Mouse (Mus musculus) thymus, postnatal 4 days (tissue): ENCODE results near the gene Spg11.
"Not testable (repeated sequence)": the region's sequence is repeated elsewhere in the genome, so short reads cannot be mapped to it uniquely, and the experiment has no call there.

Source experiments
- DNase-seq: peaks from one replicate; pipeline ENCODE4 v3.0.0; 2021

The Spg11 gene

DNA sequence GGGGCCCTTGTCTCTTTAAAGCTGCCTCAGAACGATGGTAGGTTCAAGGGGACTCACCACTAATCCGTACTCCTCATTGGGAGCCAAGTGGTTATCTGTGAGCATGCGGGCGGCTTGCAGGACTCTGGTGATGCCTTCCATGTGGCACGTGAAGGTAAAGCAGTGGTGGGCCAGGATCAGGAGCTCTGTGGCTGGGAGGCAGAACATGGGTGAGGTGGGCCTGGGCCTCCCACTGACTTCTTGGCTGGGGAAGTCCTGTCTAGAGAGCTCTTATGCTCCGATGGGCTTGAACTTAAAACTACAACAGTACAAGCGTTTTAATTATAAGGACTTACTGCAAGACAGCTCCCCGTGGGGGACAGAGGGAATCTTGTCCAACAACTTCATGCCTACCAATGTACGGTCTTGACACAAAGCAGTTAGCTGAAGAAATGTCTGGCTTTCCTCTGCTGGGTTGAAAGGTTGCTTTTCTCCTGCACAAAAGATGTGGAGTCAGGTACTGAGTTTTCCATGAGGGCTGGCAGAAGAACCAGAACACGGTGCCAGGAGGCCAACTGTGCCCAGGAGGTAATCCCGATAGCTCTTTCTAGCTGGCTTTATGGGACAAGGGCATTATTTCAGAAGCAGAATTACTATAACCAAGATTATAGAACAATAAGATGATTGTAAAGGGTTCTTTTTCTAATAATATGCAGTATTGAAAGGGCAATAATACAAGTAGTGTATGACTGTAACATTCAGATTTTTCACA, 58.6 kb downstream of the Spg11 start:
- DNase-seq, result no peak

DNA sequence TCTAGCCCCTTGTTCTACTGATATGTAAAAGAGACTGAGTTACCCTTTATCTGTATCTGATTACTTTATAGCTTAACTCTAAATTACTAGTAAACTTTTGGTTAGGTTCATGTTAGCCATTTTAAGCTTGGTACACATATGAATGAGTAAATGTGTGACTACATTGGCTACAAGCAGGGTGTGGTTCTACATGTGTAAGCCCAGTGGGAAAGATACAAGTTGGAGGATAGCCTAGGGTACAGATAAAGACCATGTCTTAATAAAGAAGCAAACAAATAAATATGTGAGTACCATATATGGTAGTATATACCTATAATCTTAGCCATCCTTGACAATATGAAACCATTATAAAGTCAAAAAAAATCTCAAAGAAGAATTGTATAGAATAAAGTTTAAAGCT, 74.3 kb downstream of the Spg11 start:
- DNase-seq, result no peak

DNA sequence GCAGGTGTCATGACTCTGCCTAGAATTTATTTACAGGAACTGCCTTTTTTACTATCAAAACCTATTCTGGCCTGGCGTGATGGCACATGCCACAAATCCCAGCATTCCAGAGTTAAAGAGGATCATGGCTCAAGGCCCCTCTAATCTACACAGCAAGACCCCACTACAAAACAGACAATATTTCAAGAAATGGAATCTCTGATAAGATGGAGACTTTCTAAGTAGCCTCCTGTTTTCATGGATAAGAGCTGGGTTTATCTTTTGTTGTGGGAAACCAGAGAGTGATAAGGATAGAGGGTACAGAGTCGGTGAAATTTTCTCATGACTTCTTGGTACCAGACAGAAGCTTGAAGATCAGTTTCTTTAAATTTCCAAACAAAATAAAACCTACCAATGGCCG, 82.1 kb downstream of the Spg11 start:
- no peak for DNase-seq

DNA sequence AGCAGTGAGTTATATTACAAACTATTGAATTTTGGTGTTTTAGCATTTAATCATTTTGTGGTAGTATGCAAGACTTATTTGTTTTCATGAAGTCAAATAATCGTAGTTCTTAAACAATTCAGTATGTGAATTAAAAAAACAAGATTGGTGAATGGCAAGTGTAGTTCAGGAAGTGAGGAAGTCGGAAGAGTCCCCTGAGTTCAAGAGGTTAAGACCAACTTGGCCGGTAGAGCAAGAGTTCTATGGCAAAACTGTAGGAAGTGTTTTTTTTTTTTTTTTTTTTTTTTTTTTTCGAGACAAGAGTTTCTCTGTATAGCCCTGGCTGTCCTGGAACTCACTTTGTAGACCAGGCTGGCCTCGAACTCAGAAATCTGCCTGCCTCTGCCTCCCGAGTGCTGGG, 86.2 kb downstream of the Spg11 start:
- no peak for DNase-seq

DNA sequence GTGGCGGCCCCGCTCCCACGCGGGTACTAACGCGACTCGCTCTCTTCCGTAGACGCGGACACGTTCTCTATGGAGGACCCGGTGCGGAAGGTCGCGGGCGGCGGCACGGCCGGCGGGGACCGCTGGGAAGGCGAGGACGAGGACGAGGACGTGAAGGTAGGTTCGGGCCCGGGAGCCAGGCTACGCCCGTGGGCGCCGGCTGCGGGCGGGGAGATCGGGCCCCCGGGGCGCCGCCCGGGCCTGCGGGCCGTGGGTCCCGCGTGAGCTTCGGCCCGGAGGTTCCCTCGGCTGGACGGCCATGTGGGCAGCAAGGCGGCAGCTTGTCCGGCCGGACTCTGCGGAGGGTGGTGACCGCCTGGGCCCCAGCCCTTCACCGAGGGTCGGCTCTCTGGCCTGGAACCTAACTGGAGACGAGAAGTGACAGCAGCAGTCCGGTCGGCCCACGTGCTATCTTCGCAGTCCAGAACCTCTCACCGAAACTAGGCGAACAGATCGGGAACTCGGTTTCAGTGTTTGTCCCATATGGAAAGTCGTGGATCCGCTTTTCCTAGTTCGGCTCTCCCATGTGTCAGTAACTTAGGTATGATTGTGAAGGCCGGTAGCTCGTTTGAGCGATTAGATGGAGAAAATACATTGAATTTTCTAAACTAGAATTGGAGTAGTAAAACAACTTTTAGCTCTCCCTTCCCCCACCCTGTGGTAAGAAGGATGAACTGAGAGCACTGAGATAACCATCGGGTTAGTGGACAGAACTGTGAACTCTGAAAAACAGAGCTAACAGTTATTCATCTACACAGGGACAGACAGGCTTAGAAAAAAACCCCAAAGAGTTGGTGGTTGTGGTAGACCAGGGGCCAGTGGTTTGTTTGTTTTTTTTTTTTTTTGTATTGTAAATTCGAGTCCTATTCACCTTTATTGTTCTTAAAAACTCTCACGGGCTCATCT, 89.2 kb downstream of the Spg11 start:
- no peak for DNase-seq

DNA sequence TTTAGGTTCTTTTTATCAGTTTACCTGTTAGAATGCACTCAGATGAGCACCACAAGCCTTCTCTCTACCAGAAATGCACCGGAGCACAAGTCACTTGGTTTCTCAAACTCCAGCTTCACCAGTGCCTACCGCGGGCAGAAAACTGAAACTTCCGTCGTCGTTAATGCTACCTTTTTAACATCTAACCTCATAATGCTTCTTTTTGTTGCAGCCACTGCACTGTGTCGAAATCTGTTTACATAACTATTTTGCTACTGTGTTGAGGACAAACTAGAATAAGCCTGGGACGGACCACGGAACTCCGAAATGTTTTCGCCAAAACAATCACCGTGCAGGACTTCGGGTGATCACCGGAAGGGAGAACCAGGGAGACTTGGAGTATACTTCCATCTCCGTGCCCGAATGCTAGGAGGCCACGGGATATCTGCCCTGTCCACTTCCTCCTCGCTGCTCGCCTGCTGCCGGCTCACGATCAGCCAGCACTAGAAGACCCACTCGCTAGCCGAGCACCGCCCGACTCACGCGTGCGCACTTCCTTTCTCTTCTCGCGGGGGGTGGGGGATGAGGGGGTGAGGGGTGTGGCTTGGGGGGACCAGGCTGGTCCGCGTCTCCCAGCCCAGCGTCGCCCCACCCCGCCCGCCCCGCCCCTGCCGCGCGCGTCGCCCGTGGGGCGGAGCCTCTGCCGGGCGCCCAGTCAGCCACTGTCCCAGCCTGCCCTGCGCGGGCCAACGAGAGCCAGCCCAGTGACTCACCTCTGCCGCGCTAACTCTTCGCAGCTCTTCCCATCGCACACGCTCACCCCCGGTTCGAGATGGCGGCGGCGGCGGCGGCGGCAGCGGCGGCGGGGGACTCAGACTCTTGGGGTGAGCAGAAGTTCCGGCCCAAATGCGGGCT, 90.1 kb downstream of the Spg11 start, which contains the start of gene Eif3j1:
Gene Eif3j1 (plus strand): TSS at position 685 of the 894 bp plus-strand sequence.
- DNase-seq, result peak; percentile 91

DNA sequence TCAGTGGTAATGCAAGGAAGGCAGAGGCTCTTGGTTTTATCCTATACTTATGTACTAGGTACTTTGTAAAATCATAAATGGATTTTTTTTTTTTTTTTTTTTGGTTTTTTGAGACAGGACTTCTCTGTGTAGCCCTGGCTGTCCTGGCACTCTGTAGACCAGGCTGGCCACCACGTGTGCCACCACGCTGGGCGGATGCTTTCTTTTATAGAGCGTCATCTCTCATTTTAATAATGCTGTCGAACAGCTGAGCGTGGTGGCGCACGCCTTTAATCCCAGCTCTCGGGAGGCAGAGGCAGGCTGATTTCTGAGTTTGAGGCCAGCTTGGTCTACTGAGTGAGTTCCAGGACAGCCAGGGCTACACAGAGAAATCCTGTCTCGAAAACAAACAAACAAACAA, 91.1 kb downstream of the Spg11 start:
- not testable (repeated sequence) for DNase-seq

DNA sequence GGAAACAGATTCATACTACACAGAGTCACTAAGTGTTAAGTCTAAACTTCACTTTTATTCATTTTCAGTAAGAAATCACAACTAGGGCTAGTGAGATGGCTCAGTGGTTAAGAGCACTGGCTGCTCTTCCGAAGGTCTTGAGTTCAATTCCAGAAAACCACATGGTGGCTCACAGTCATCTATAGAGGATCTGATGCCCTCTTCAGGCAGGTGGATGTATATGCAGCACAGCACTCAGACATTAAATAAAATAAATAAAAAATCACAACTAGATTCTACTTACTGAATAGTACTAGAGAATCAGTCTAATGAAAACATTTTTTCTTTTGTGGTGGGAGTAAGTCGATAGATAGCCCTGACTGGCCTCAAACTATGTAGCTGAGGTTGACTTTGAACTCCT, 95.9 kb downstream of the Spg11 start:
- DNase-seq, result no peak

DNA sequence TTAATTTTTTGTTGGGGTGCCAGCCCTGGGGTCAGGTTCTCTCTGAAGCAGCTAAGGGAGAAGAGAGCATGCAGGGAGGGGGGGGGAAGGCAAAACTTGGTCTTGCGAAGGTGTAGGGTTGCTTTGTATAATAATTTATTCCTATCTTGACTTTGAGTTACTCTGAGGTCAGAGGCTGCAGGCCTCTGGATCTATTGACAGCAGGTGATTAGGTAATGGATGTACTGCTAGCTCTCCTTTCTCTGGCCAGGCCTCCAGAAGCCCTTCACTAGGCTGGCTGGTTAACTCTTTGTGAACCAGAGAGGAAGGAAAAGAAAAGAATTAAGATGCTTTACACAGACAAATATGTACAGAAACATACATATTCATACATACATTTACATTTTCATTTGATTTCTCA, 99.5 kb downstream of the Spg11 start:
- DNase-seq, result no peak

DNA sequence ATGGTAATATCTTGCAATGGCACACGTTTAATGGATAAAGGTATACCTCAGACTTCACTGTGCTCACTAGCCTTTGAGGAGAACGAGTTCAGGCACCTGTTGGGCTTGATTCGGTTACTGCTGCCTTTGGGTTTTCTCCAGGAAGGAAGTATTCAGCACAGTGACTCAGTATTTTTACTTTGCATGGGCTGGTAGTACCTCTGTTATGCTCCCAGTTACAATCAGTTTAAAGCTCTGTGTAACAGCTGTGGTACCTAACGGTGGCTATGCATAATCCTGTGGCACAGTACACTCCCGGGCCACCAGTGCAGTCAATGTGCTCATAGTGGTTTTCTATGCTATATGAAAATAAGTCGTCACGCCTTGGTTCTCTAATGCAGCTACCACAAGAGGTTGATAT, 106.7 kb downstream of the Spg11 start:
- no peak for DNase-seq

DNA sequence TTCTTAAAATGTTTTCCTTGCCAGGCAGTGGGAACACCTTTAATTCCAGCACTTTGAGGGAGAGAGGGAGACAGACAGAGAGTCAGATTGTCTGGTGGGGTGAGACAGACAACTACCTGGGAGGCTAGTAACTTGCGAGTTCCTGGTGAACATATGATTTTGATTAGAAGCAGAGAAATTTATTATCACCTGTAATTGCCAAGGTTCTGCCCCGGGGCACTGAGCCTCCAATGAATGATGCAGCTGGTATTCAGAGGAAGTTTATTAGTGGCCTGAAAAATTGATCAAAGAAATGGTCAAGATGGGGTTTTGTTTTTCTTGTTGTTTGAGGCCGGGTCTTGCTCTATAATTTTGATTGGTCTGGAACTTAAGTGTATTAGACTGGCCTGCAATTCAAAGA, 109.4 kb downstream of the Spg11 start:
- DNase-seq, result no peak
